Mouse (Mus musculus) brain, embryonic 14.5 days (tissue): ENCODE data around the gene Coq5.

Source experiments
- CTCF ChIP-seq: fragments of 200-500 bp; IDR thresholded peaks from 2 replicates; pipeline ENCODE4 v1.5.1; 2012; ENCODE audit warnings: inconsistent platforms, mild to moderate bottlenecking, moderate library complexity, borderline replicate concordance; ENCODE audit not compliant: insufficient read depth, insufficient read length; ENCODE audit errors: extremely low read depth
- POLR2A ChIP-seq: fragments of 200-500 bp; IDR thresholded peaks from 2 replicates; pipeline ENCODE4 v1.6.1; 2012; ENCODE audit warnings: mild to moderate bottlenecking, inconsistent platforms, borderline replicate concordance; ENCODE audit not compliant: poor library complexity, insufficient read depth, insufficient read length, severe bottlenecking; ENCODE audit errors: extremely low read depth

GRCm38 (mm10) chr5:115266787-115267468 lies 12.5 kb upstream of the Coq5 start:
- TF ChIP-seq CTCF, result no peak
- TF ChIP-seq POLR2A, result no peak
